Mouse (Mus musculus): ENCODE measurements around the gene Eogt.

The Eogt gene

GRCm38 (mm10) chr6:97106106-97106505, 42.9 kb downstream of the Eogt start:
- no peak for DNase-seq (ENCODE audit: low spot score)

- no peak for DNase-seq (ENCODE audit: low spot score)
Measured at GRCm38 (mm10) chr6:97104264-97104852, 44.6 kb downstream of the Eogt start.

- DNase-seq (ENCODE audit: low spot score), result no peak
Measured at GRCm38 (mm10) chr6:97101958-97102702, 46.9 kb downstream of the Eogt start.

GRCm38 (mm10) chr6:97101190-97101957, 47.6 kb downstream of the Eogt start:
- DNase-seq (ENCODE audit: low spot score), result no peak

GRCm38 (mm10) chr6:97082336-97082735, 66.6 kb downstream of the Eogt start:
- no peak for DNase-seq (ENCODE audit: low spot score)

GRCm38 (mm10) chr6:97080016-97080415, 69.0 kb downstream of the Eogt start:
- no peak for DNase-seq (ENCODE audit: low spot score)

- DNase-seq (ENCODE audit: low spot score), result peak; percentile 9
Measured at GRCm38 (mm10) chr6:97060074-97060681, 88.8 kb downstream of the Eogt start, which contains the start of gene Fam19a4. Gene Fam19a4 (minus strand): TSS chr6:97060413.
